ENCODE assay signal across 31 mouse cellular contexts in the genomic region with DNA sequence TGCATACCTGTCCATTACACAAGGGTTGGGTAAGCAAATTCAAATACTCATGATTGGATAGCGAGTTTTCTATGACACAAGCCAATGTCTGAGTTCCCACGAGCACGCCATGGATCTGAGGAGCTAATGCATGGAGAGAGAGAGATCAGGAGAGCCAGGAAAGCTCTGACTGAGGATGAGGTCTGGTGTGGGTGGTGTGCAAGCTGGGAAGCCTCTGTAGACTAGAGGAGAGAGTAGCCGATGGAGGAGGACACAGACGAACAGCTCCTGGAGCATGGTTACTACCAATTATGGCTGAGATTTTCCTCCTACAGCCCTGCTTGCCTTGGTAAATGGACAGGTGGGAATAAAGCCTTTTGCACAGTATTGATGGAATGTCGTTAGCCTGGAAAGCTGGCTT.
"Had no signal": no experiment of that assay in that cellular context is flagged by ENCODE, and none has a peak within 500 bp of the region (broad histone marks: within the 10 kb centered on the region; RNA-seq: fewer than 3 reads in every experiment).

No protein-coding gene starts in this region.

- H3K4me2 ChIP-seq: limb, embryonic 12.5 days; limb, embryonic 13.5 days; limb, embryonic 15.5 days; liver, embryonic 11.5 days; liver, embryonic 12.5 days; liver, embryonic 13.5 days; liver, embryonic 15.5 days; lung, embryonic 14.5 days; lung, embryonic 15.5 days; midbrain, embryonic 12.5 days; midbrain, embryonic 13.5 days; midbrain, embryonic 15.5 days; neural tube, embryonic 12.5 days had no signal

- H3K36me3 ChIP-seq: limb, embryonic 10.5 days; limb, embryonic 12.5 days; limb, embryonic 13.5 days; limb, embryonic 15.5 days; liver, embryonic 12.5 days; liver, embryonic 13.5 days; liver, embryonic 15.5 days; lung, embryonic 15.5 days; midbrain, embryonic 10.5 days; midbrain, embryonic 12.5 days; midbrain, embryonic 13.5 days; midbrain, embryonic 15.5 days; neural tube, embryonic 12.5 days had no signal

- H3K9ac ChIP-seq: limb, embryonic 12.5 days; limb, embryonic 13.5 days; limb, embryonic 15.5 days; liver, embryonic 12.5 days; liver, embryonic 13.5 days; liver, embryonic 14.5 days; liver, embryonic 15.5 days; liver, postnatal 0 days; lung, embryonic 14.5 days; lung, embryonic 15.5 days; midbrain, embryonic 12.5 days; midbrain, embryonic 13.5 days; midbrain, embryonic 15.5 days; neural tube, embryonic 12.5 days had no signal

- H3K27me3 ChIP-seq: limb, embryonic 12.5 days; limb, embryonic 13.5 days; limb, embryonic 15.5 days; liver, embryonic 12.5 days; liver, embryonic 13.5 days; liver, embryonic 15.5 days; lung, embryonic 15.5 days; megakaryocyte, embryonic 14.5 days; midbrain, embryonic 12.5 days; midbrain, embryonic 13.5 days; midbrain, embryonic 15.5 days; neural tube, embryonic 12.5 days had no signal

- DNase-seq: left cerebral cortex, postnatal 4 days; liver; liver, embryonic 13.5 days; liver, postnatal 0 days; lung, adult 18-20 months; lung, adult 2 months; lung, embryonic 14.5 days; lung, postnatal 10 days; lung, postnatal 14 days; lung, postnatal 36 days; lung, postnatal 4 days; midbrain, embryonic 14.5 days had no signal

- H3K4me1 ChIP-seq: limb, embryonic 10.5 days; limb, embryonic 12.5 days; limb, embryonic 15.5 days; liver, embryonic 12.5 days; liver, embryonic 13.5 days; liver, embryonic 15.5 days; lung, embryonic 15.5 days; megakaryocyte, embryonic 14.5 days; midbrain, embryonic 12.5 days; midbrain, embryonic 13.5 days; midbrain, embryonic 15.5 days; neural tube, embryonic 12.5 days had no signal

- H3K27ac ChIP-seq: limb, embryonic 10.5 days; limb, embryonic 12.5 days; limb, embryonic 13.5 days; limb, embryonic 15.5 days; liver, embryonic 12.5 days; liver, embryonic 13.5 days; liver, embryonic 14.5 days; liver, embryonic 15.5 days; lung, embryonic 15.5 days; macrophage; midbrain, embryonic 10.5 days; midbrain, embryonic 12.5 days; midbrain, embryonic 13.5 days; midbrain, embryonic 15.5 days; neural tube, embryonic 12.5 days had no signal

- H3K9me3 ChIP-seq: limb, embryonic 10.5 days; limb, embryonic 12.5 days; limb, embryonic 13.5 days; limb, embryonic 15.5 days; liver, embryonic 12.5 days; liver, embryonic 13.5 days; liver, embryonic 15.5 days; lung, embryonic 15.5 days; megakaryocyte, embryonic 14.5 days; midbrain, embryonic 10.5 days; midbrain, embryonic 12.5 days; midbrain, embryonic 13.5 days; midbrain, embryonic 15.5 days; neural tube, embryonic 12.5 days had no signal

- H3K4me3 ChIP-seq: limb, embryonic 10.5 days; limb, embryonic 12.5 days; limb, embryonic 13.5 days; limb, embryonic 15.5 days; liver, embryonic 12.5 days; liver, embryonic 13.5 days; liver, embryonic 15.5 days; lung, embryonic 15.5 days; megakaryocyte, embryonic 14.5 days; midbrain, embryonic 10.5 days; midbrain, embryonic 12.5 days; midbrain, embryonic 13.5 days; midbrain, embryonic 15.5 days; myocyte; neural tube, embryonic 12.5 days had no signal

- ATAC-seq: liver, embryonic 12.5 days; liver, postnatal 0 days; lung, postnatal 0 days; midbrain, embryonic 13.5 days; midbrain, embryonic 15.5 days; midbrain, embryonic 16.5 days had no signal
